Mouse (Mus musculus) neural tube, embryonic 14.5 days (tissue): ENCODE data around the gene Rogdi. TPM values are rescaled to one million over a fixed set of nuclear protein-coding genes. Genes with fewer than 3 reads are reported as not detected.

Source experiments
- polyA plus RNA-seq: library from polyadenylated mRNA; unstranded; fragments of >200 nt; fragmentation: Nextera tagmentation; extraction: Ambion mirVana; gene quantifications from 2 replicates; pipeline ENCODE4 v1.2.1, GENCODE M21; 2014

The Rogdi gene
- polyA plus RNA-seq, 1 experiment from 2014 or later = 200 TPM

Other genes starting within 250 kb of the Rogdi start
- 125 TPM in 2 replicates for gene Cdip1, start 223.3 kb downstream of the Rogdi start, polyA plus RNA-seq
- gene 4930562C15Rik, start 178.1 kb downstream of the Rogdi start, polyA plus RNA-seq = 0.85 and 0.86 TPM in 2 replicates
- gene Ubald1, start 133.2 kb downstream of the Rogdi start, polyA plus RNA-seq = 63.6 and 65.0 TPM in 2 replicates
- gene Mgrn1, start 127.3 kb downstream of the Rogdi start, polyA plus RNA-seq = 125 and 128 TPM in 2 replicates
- gene Nudt16l1, start 74.8 kb downstream of the Rogdi start, polyA plus RNA-seq = 135 and 140 TPM in 2 replicates
- 62.2 and 62.5 TPM in 2 replicates for gene Anks3, start 49.3 kb downstream of the Rogdi start, polyA plus RNA-seq
- not detected in 2 replicates for gene Sept12, start 15.7 kb downstream of the Rogdi start, polyA plus RNA-seq
- not detected in 2 replicates for gene Smim22, start 6.3 kb downstream of the Rogdi start, polyA plus RNA-seq
- 102 and 165 TPM in 2 replicates for gene Glyr1, start 36.3 kb upstream of the Rogdi start, polyA plus RNA-seq
- 14.4 and 16.7 TPM in 2 replicates for gene Ubn1, start 36.5 kb upstream of the Rogdi start, polyA plus RNA-seq
- gene Ppl, start 118.9 kb upstream of the Rogdi start, polyA plus RNA-seq = 0.35 and 0.37 TPM in 2 replicates
- gene Sec14l5, start 133.6 kb upstream of the Rogdi start, polyA plus RNA-seq = 0.27 and 0.28 TPM in 2 replicates
- 8.9 and 10.3 TPM in 2 replicates for gene Nagpa, start 190.5 kb upstream of the Rogdi start, polyA plus RNA-seq
- 13.0 and 14.2 TPM in 2 replicates for gene AU021092, start 208.7 kb upstream of the Rogdi start, polyA plus RNA-seq
- gene Alg1, start 220.1 kb upstream of the Rogdi start, polyA plus RNA-seq = 41.3 and 42.4 TPM in 2 replicates
- 6.6 and 7.0 TPM in 2 replicates for gene Eef2kmt, start 242.4 kb upstream of the Rogdi start, polyA plus RNA-seq